Mouse (Mus musculus) spleen, adult 2 months (tissue): ENCODE data around the gene Tfg. TPM values are rescaled to one million over a fixed set of nuclear protein-coding genes. Genes with fewer than 3 reads are reported as not detected.

ENCODE experiments used
- DNase-seq, 2 experiments: peaks; one replicate each; pipeline versions ENCODE4 v3.0.0 to v3.0.0-alpha.2; 2012 to 2021; ENCODE audit warnings: low spot score in 2 of 2, low read depth in 1 of 2
- H3K27ac ChIP-seq: fragments of 200-500 bp; 2 replicates; pipeline ENCODE4 v1.5.1; 2012; ENCODE audit warnings: low read length, inconsistent platforms; ENCODE audit not compliant: insufficient read depth
- H3K27me3 ChIP-seq: fragments of 200-500 bp; 2 replicates; pipeline ENCODE4 v1.6.1; 2012; ENCODE audit warnings: mild to moderate bottlenecking, moderate library complexity, low read length, inconsistent platforms; ENCODE audit not compliant: control insufficient read depth, insufficient read depth
- H3K36me3 ChIP-seq: fragments of 200-500 bp; 2 replicates; pipeline ENCODE4 v1.6.1; 2012; ENCODE audit warnings: mild to moderate bottlenecking, low read length, inconsistent platforms; ENCODE audit not compliant: control insufficient read depth, insufficient read depth
- H3K4me1 ChIP-seq: fragments of 200-500 bp; 2 replicates; pipeline ENCODE4 v1.6.1; 2011; ENCODE audit warnings: inconsistent platforms; ENCODE audit not compliant: control insufficient read depth, insufficient read depth, insufficient read length
- H3K4me3 ChIP-seq: fragments of 200-500 bp; 2 replicates; pipeline ENCODE4 v1.5.1; 2011; ENCODE audit warnings: mild to moderate bottlenecking, inconsistent platforms; ENCODE audit not compliant: insufficient read depth, insufficient read length; ENCODE audit errors: extremely low read depth
- CTCF ChIP-seq: fragments of 200-500 bp; IDR thresholded peaks from 2 replicates; pipeline ENCODE4 v1.5.1; 2011; ENCODE audit warnings: mild to moderate bottlenecking, inconsistent platforms; ENCODE audit not compliant: insufficient read depth, insufficient read length, insufficient replicate concordance; ENCODE audit errors: extremely low read depth
- POLR2A ChIP-seq: fragments of 200-500 bp; IDR thresholded peaks from 2 replicates; pipeline ENCODE4 v1.6.1; 2011; ENCODE audit warnings: low read depth, low read length, inconsistent platforms
- WGBS: fragments of 180-500 bp; shearing (Covaris S2); methylation state at CpG from one replicate; pipeline ENCODE4 v1.1.7; 2018; 5-methylcytosine and 5-hydroxymethylcytosine counted together
- polyA plus RNA-seq: library from polyadenylated mRNA; depleted of rRNA; stranded (reverse); fragments of >200 nt; gene quantifications from 2 replicates; pipeline ENCODE4 v1.2.3, GENCODE M21; 2012

Tfg gene
- polyA plus RNA-seq, 1 experiment: 36.5 TPM

DNA sequence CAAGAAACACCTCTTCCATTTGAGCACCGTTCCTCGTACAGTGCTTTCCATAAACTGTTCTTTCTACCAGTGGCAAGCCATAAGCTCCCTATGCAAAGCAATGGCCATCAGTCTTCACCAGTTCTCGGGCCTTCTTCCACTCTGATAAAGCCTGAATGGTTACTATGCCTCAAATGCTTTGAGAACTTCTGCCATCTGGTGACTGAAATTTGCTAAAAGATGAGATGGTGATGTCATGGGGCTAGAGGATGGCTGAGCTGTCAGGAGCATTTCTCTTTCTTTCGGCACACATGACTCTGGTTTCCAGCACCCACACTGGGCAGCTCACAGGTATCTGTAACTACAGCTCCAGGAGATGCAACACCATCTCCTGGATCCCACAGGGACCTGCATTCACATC lies 40.1 kb downstream of the Tfg start:
- no peak for TF ChIP-seq POLR2A
- TF ChIP-seq CTCF: no peak
- DNase-seq: no peak
- Histone ChIP-seq H3K36me3 (no peaks in the 10 kb centered on the region), H3K4me3 (no peak overlapping the region), H3K27me3 (no peaks in the 10 kb centered on the region), H3K27ac (no peak overlapping the region), H3K4me1 (no peaks in the 10 kb centered on the region)
- 80% methylated on average over 4 of the region's 4 CpGs for WGBS

DNA sequence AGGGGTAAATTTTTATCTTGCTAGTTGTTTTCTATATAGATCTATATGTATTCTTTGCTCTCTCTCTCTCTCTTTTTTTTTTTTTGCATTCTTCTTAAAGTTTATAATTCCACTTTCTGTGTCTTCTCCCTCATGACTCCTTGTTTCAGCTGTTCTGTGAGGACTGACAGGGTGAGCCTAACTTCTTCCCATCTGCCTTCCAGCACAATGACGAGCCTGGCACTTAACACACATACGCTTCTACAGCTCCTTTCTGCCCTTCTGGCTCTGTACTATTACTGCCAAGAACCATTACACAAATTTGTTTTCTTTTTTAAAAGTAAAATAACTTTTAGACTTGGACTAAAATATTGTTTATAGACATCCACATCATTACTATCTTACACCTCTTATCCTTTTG lies 43.8 kb downstream of the Tfg start:
- Histone ChIP-seq H3K27ac (no peak overlapping the region), H3K4me3 (no peak overlapping the region), H3K27me3 (no peaks in the 10 kb centered on the region), H3K4me1 (no peaks in the 10 kb centered on the region), H3K36me3 (no peaks in the 10 kb centered on the region)
- WGBS: 97% methylated on average over 2 of the region's 2 CpGs
- no peak for DNase-seq
- no peak for TF ChIP-seq CTCF
- no peak for TF ChIP-seq POLR2A

DNA sequence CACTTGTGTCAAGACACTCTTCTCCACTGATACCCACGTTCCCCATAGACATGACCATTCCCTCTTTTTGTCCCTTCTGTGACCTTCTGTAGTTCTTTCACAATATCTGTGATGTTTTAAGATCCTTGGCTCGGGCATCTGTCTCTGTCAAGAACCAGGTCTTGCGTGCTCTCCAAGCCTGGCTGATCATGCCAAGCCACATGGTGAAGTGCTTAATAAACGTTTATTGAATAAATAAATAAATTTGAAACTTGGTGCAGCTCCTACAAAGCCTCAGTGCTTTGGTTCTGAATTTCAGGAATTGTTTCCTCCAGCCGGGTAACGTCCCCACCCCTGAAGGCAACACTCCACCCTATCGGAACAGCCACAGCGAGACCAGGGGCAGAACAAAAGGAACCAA lies 46.3 kb downstream of the Tfg start:
- no peak overlapping the region for H3K4me3 ChIP-seq
- WGBS: 87% methylated on average over 8 of the region's 8 CpGs
- no peaks in the 10 kb centered on the region for H3K27me3 ChIP-seq
- no peaks in the 10 kb centered on the region for H3K36me3 ChIP-seq
- no peak overlapping the region for H3K27ac ChIP-seq
- no peaks in the 10 kb centered on the region for H3K4me1 ChIP-seq
- no peak for TF ChIP-seq CTCF
- no peak for TF ChIP-seq POLR2A
- no peak for DNase-seq

DNA sequence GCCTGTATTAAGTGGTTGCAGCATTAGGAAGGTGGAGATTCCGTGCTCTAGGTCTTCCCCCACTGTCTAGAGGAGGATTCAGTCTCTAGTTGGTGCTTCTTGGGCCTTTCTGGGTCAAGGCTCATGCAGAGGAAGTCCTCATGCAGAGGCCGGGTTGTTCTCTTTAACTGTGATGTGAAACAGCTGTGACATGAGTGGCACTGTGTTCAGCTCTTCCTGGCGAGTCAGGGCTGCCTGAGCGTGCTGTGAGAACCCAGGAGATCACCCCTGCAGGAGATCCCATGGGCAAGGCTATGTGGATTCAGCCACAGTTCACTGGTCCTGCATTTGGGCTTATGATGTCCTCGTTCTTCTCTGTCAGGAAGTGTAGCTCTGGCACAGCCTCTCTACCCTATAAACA lies 47.7 kb downstream of the Tfg start:
- Histone ChIP-seq H3K4me1 (no peaks in the 10 kb centered on the region), H3K27me3 (no peaks in the 10 kb centered on the region), H3K36me3 (no peaks in the 10 kb centered on the region), H3K4me3 (no peak overlapping the region), H3K27ac (no peak overlapping the region)
- 71% methylated on average over 5 of the region's 5 CpGs for WGBS
- no peak for DNase-seq
- TF ChIP-seq POLR2A (no peak), CTCF (no peak)

DNA sequence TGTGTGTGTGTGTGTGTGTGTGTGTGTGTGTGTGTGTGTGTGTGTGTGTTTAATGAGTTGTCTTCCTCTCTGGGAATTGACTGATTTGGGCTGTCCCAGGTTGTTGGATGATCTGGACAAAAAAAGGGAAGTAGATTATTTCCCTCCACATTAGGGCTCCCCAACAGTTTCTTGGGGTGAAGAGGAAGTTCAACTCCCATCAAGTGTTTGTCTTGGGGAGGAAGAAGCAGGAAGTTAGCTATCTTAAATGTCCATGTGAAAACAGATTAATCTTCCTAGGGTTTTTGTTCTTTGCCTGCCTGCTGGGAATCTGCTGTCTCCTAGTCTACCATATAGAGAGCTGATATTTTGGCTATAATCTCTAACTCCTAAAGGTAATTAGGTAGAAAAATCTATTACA lies 58.4 kb downstream of the Tfg start:
- TF ChIP-seq CTCF (no peak), POLR2A (no peak)
- Histone ChIP-seq H3K27ac (no peak overlapping the region), H3K4me3 (no peak overlapping the region), H3K27me3 (no peaks in the 10 kb centered on the region), H3K36me3 (no peaks in the 10 kb centered on the region), H3K4me1 (no peaks in the 10 kb centered on the region)
- no peak for DNase-seq

DNA sequence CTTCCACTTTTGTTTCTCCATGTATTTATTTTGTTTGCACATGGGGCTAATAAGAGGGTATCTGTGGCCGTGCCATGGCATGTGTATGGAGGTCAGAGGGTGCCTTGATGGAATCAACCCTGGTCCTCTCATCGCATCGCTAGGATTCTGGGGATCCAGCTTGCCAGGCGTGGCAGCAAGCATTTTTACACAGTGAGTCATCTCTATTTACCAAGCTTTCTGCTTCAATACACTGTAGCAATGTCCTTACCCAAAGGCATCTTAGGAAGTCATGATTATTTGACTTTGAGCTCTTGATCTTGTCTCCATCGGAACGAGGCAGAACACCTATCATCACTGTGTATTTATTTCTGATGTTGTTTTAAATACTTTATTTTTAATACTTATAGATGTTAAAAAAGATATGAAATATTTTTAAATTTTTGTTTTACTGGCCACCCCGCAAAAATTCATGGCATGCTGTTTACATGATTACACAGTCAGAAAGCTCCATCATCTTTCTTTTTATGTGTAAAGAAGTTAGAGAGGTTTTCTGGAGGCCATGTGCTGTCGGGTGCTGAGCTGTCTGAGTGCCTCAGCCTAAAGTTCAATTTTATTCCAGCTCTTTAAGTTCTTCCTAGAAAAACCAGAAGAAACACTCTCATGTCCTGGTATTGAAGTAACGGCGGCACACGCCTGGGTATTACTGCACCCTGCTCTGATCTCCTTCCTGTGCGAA lies 61.9 kb downstream of the Tfg start:
- TF ChIP-seq CTCF (no peak), POLR2A (no peak)
- WGBS: 91% methylated on average over 12 of the region's 12 CpGs
- no peak for DNase-seq
- Histone ChIP-seq H3K36me3 (no peaks in the 10 kb centered on the region), H3K4me3 (no peak overlapping the region), H3K27ac (no peak overlapping the region), H3K27me3 (no peaks in the 10 kb centered on the region), H3K4me1 (no peaks in the 10 kb centered on the region)

DNA sequence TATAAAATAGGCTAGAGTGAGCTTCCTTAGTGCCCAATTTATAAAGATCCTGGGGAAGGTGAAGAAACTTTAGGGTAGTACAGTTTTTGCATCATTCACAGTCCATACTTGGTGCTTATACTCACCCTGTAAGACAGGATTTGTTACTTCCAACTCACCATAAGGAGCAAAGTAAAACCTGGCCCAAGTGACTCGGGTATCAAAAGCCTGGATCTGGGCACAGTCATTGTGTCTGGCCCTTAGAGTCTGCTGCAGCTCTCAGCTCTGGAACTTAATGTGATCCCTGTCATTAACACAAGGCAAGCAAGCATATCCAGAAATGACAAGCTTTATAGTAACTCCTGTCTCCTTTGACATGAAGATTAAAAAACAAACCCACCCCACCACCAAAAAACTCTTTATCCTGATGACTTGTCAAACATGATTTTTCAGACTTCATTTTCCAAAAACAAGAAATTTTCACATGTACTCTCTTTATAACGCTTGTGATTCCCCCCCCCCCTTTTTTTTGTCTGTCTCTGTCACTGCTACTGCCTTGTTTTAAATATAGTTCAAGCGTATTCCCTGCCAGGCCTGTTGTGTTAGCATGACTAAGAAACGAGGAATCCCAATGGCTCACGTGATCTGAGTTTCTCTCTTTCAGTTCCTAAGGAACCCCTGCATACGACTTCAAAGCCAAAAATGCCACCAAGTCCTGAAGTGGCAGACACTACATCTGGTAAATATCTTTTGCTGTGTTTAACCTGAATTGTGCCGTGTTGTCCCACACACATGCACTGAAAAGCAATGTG lies 70.7 kb downstream of the Tfg start:
- H3K27ac ChIP-seq: no peak overlapping the region
- no peak overlapping the region for H3K4me3 ChIP-seq
- no peak for TF ChIP-seq CTCF
- no peak for DNase-seq
- no peaks in the 10 kb centered on the region for H3K36me3 ChIP-seq
- no peaks in the 10 kb centered on the region for H3K4me1 ChIP-seq
- WGBS: 76% methylated on average over 7 of the region's 7 CpGs
- H3K27me3 ChIP-seq: no peaks in the 10 kb centered on the region
